Mouse (Mus musculus): ENCODE data around the gene Asap3. TPM values are rescaled to one million over a fixed set of nuclear protein-coding genes. Genes with fewer than 3 reads are reported as not detected.

The Asap3 gene
- polyA plus RNA-seq, 2 experiments, result 0.66 to 1.1 TPM

DNA sequence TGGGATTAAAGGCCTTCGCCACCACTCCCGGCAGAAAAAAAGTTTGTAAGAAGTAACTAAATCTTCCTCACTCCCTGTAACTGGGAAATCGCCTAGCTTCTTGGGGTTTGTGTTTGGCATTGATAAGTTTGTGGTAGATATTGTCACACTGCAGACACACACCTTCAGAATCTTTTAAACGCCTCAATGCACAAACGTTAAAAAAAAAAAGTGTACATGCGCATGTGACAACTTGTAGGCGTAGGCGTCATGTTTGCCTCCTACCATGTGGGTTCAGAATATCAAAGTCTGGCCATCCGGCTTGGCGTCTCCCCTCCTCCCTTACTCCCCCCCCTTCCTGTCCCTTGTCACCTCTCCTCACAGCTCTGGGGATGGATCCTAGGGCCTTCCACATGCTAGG is 50.5 kb downstream of the Asap3 start:
- Histone ChIP-seq H3K9me3 (ENCODE audit: control insufficient read depth, low read length) (no peaks in the 10 kb centered on the region), H3K9ac (replicated peaks) (no peak overlapping the region), H3K4me3 (ENCODE audit: insufficient read depth in 1 of 2, low read depth in 2 of 2, low read length in 2 of 2) (no peak overlapping the region), H3K27ac (no peak overlapping the region), H3K4me2 (ENCODE audit: low read depth) (no peak overlapping the region), H3K36me3 (replicated peaks; ENCODE audit: control insufficient read depth, insufficient read depth, low read depth) (no peaks in the 10 kb centered on the region), H3K27me3 (ENCODE audit: control insufficient read depth, insufficient read depth, low read length) (peaks cover 3% of the 10 kb centered on the region), H3K4me1 (replicated peaks; ENCODE audit: control insufficient read depth in 2 of 2, insufficient read depth in 2 of 2, low read length in 1 of 2) (peaks cover 0 to 5% of the 10 kb centered on the region in 2 experiments; a peak in 1 of 4 replicates)
- TF ChIP-seq CTCF (IDR thresholded peaks at IDR 0.05; ENCODE audit: low read depth) (no peak), EP300 (IDR thresholded peaks at IDR 0.05; ENCODE audit: low read depth) (no peak)
- DNase-seq (ENCODE audit: low read depth in 3 of 3, low spot score in 3 of 3), result no peak
- ATAC-seq (ENCODE audit: insufficient read depth), result peak; percentile 36
- WGBS (ENCODE audit: insufficient replicate concordance), result 15% methylated on average over 10 of the region's 10 CpGs

DNA sequence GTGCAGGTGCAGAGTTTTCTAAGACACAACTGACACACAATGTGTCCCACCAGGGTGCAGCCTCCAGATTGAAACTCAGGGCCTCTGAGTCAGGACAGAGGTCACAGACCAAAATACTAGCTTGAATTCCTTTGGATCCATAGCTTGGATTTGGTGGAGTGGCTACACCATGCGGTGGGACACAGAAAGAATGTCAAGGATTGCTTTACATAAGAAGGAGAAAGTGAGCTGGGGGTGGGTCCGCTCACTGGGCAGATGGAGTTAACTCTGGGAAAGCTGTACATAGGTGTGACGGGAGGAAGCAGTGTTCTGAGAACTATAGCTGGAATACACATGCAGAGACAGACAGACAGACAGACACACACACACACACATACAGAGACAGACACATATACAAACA is 53.8 kb downstream of the Asap3 start:
- Histone ChIP-seq H3K4me3 (ENCODE audit: insufficient read depth in 1 of 2, low read depth in 2 of 2, low read length in 2 of 2) (no peak overlapping the region), H3K27ac (no peak overlapping the region), H3K36me3 (replicated peaks; ENCODE audit: control insufficient read depth, insufficient read depth, low read depth) (no peaks in the 10 kb centered on the region), H3K9me3 (ENCODE audit: control insufficient read depth, low read length) (no peaks in the 10 kb centered on the region), H3K27me3 (ENCODE audit: control insufficient read depth, insufficient read depth, low read length) (no peaks in the 10 kb centered on the region), H3K9ac (replicated peaks) (no peak overlapping the region), H3K4me1 (replicated peaks; ENCODE audit: control insufficient read depth in 2 of 2, insufficient read depth in 2 of 2, low read length in 1 of 2) (peaks cover 0 to 5% of the 10 kb centered on the region in 2 experiments; a peak in 1 of 4 replicates), H3K4me2 (ENCODE audit: low read depth) (no peak overlapping the region)
- DNase-seq (ENCODE audit: low read depth in 3 of 3, low spot score in 3 of 3) (no peak), ATAC-seq (ENCODE audit: insufficient read depth) (no peak)
- TF ChIP-seq CTCF (IDR thresholded peaks at IDR 0.05; ENCODE audit: low read depth) (no peak), EP300 (IDR thresholded peaks at IDR 0.05; ENCODE audit: low read depth) (no peak)
- WGBS (ENCODE audit: insufficient replicate concordance), result 59% methylated on average over 3 of the region's 3 CpGs

DNA sequence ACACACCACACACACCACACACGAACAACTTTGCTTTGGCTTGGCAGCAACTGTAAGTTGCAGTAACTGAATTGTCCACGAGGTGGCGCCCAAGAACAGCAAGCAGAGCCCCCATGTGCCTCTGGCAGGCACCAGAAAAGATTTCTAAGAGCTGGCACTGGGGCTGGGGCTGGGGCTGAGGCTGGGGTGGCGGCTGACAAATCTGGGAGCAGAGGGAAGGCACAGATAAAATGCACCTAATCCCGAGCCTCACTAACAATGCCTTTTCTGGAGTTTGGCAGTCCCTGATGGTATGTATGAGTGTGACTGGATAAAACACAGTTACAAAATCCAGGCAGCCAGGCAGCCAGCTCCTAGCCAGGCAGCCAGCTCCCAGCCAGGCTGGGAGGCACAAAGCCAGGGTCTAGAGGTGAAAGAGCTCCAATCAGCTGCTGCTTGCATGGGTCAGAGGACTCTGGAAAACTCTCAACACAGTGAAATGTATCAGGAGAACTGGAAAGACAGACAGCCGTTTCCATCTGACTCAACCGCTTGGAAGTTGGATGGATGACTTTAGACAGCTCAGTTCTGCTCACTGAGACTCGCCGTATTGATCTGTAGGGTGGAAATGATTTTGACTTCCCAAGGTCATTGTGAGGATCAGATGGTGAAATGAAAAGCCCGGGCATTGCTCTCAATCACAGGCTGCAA is 54.5 kb downstream of the Asap3 start:
- WGBS (ENCODE audit: insufficient replicate concordance), result 34% methylated on average over 10 of the region's 10 CpGs
- Histone ChIP-seq H3K4me3 (ENCODE audit: insufficient read depth in 1 of 2, low read depth in 2 of 2, low read length in 2 of 2) (no peak overlapping the region), H3K9ac (replicated peaks) (no peak overlapping the region), H3K27me3 (ENCODE audit: control insufficient read depth, insufficient read depth, low read length) (no peaks in the 10 kb centered on the region), H3K4me2 (ENCODE audit: low read depth) (no peak overlapping the region), H3K36me3 (replicated peaks; ENCODE audit: control insufficient read depth, insufficient read depth, low read depth) (no peaks in the 10 kb centered on the region), H3K27ac (no peak overlapping the region), H3K4me1 (replicated peaks; ENCODE audit: control insufficient read depth in 2 of 2, insufficient read depth in 2 of 2, low read length in 1 of 2) (peaks cover 0 to 5% of the 10 kb centered on the region in 2 experiments; a peak in 1 of 4 replicates), H3K9me3 (ENCODE audit: control insufficient read depth, low read length) (no peaks in the 10 kb centered on the region)
- TF ChIP-seq CTCF (IDR thresholded peaks at IDR 0.05; ENCODE audit: low read depth) (peak; percentile 96), EP300 (IDR thresholded peaks at IDR 0.05; ENCODE audit: low read depth) (no peak)
- ATAC-seq (ENCODE audit: insufficient read depth) (0 out of 2 replicates have a peak, but pooled peaks have one; percentile 28), DNase-seq (ENCODE audit: low read depth in 3 of 3, low spot score in 3 of 3) (peak; percentile 40 to 50 (median 42))

DNA sequence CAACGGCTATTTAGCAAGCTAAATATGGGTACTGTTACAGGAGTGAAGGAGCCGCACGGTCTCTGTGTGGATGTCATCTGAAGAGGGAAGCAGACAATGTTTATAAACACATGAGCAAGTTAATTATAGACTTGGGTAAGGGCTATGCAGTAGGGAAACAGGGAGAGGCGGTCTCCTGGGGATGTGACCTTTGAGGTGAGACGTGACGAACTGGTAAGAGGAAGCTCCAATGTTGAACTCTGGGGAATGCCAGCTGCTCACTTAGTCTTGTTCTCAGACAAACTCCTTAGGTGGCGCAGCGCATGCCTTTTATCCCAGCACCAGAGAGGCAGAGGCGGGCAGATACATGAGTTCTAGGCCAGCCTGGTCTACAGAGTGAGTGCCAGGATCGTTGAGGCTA is 55.7 kb downstream of the Asap3 start:
- Histone ChIP-seq H3K27ac (no peak overlapping the region), H3K4me2 (ENCODE audit: low read depth) (no peak overlapping the region), H3K4me3 (ENCODE audit: insufficient read depth in 1 of 2, low read depth in 2 of 2, low read length in 2 of 2) (no peak overlapping the region), H3K36me3 (replicated peaks; ENCODE audit: control insufficient read depth, insufficient read depth, low read depth) (no peaks in the 10 kb centered on the region), H3K9ac (replicated peaks) (no peak overlapping the region), H3K27me3 (ENCODE audit: control insufficient read depth, insufficient read depth, low read length) (no peaks in the 10 kb centered on the region), H3K9me3 (ENCODE audit: control insufficient read depth, low read length) (no peaks in the 10 kb centered on the region), H3K4me1 (replicated peaks; ENCODE audit: control insufficient read depth in 2 of 2, insufficient read depth in 2 of 2, low read length in 1 of 2) (peaks cover 0 to under 1% of the 10 kb centered on the region in 2 experiments; a peak in 1 of 4 replicates)
- DNase-seq (ENCODE audit: low read depth in 3 of 3, low spot score in 3 of 3) (no peak), ATAC-seq (ENCODE audit: insufficient read depth) (no peak)
- TF ChIP-seq CTCF (IDR thresholded peaks at IDR 0.05; ENCODE audit: low read depth) (no peak), EP300 (IDR thresholded peaks at IDR 0.05; ENCODE audit: low read depth) (no peak)
- 52% methylated on average over 10 of the region's 10 CpGs for WGBS (ENCODE audit: insufficient replicate concordance)

DNA sequence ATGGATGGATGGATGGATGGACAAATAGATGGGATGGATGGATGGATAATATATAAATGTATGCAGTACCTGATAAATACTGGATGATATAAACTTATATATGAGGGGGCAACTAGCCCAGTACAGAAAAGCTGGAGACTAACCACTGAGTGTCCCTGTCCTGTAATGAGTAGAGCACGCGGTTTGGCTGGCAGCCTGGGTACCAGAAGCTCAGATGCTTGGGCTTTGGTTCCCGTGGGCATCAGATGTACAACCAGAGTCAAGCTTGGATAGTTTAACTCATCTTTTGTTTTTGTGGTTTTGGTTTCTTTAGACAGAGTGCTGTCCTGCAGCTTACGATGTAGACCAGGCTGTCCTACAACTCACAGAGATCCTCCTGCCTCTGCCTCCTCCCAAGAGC is 57.4 kb downstream of the Asap3 start:
- TF ChIP-seq EP300 (IDR thresholded peaks at IDR 0.05; ENCODE audit: low read depth) (no peak), CTCF (IDR thresholded peaks at IDR 0.05; ENCODE audit: low read depth) (no peak)
- Histone ChIP-seq H3K4me2 (ENCODE audit: low read depth) (no peak overlapping the region), H3K27ac (no peak overlapping the region), H3K4me3 (ENCODE audit: insufficient read depth in 1 of 2, low read depth in 2 of 2, low read length in 2 of 2) (no peak overlapping the region), H3K9ac (replicated peaks) (no peak overlapping the region), H3K9me3 (ENCODE audit: control insufficient read depth, low read length) (no peaks in the 10 kb centered on the region), H3K36me3 (replicated peaks; ENCODE audit: control insufficient read depth, insufficient read depth, low read depth) (no peaks in the 10 kb centered on the region), H3K27me3 (ENCODE audit: control insufficient read depth, insufficient read depth, low read length) (no peaks in the 10 kb centered on the region), H3K4me1 (replicated peaks; ENCODE audit: control insufficient read depth in 2 of 2, insufficient read depth in 2 of 2, low read length in 1 of 2) (peaks cover 0 to 2% of the 10 kb centered on the region in 2 experiments; a peak in 1 of 4 replicates)
- no peak for ATAC-seq (ENCODE audit: insufficient read depth)
- no peak for DNase-seq (ENCODE audit: low read depth in 3 of 3, low spot score in 3 of 3)
- WGBS (ENCODE audit: insufficient replicate concordance), result 61% methylated on average over 4 of the region's 4 CpGs

All from liver, embryonic 14.5 days (tissue).